Mouse (Mus musculus) yolk sac, embryonic 10.5 days (tissue): ENCODE data around the gene Thoc6.
A peak's percentile ranks its signal among the peaks of the same experiment; 100 is the strongest.

Source experiments
- DNase-seq: peaks from one replicate; pipeline ENCODE4 v3.0.0-alpha.2; 2017; ENCODE audit warnings: low spot score

Thoc6 gene

GRCm38 (mm10) chr17:23677236-23677679 is 3.6 kb upstream of the Thoc6 start, which contains the start of gene Tnfrsf12a:
Gene Tnfrsf12a, minus strand, starts transcription at chr17:23677468.
- DNase-seq, result peak; percentile 89

- peak; percentile 46 for DNase-seq
These were observed 2.9 kb upstream of the Thoc6 start for GRCm38 (mm10) chr17:23676473-23677031.

GRCm38 (mm10) chr17:23675564-23676281 is 2.0 kb upstream of the Thoc6 start:
- DNase-seq, result peak; percentile 54

- no peak for DNase-seq
These were observed 1.4 kb upstream of the Thoc6 start for GRCm38 (mm10) chr17:23675127-23675526.

- DNase-seq, result no peak
These were observed 730 bp upstream of the Thoc6 start for GRCm38 (mm10) chr17:23674271-23674952.

GRCm38 (mm10) chr17:23672761-23673160 is 921 bp downstream of the Thoc6 start:
- no peak for DNase-seq

GRCm38 (mm10) chr17:23671519-23671918 is 2.2 kb downstream of the Thoc6 start:
- no peak for DNase-seq

GRCm38 (mm10) chr17:23670516-23671074 is 3.1 kb downstream of the Thoc6 start:
- no peak for DNase-seq

GRCm38 (mm10) chr17:23665511-23665910 is 8.2 kb downstream of the Thoc6 start:
- no peak for DNase-seq

GRCm38 (mm10) chr17:23664556-23665021 is 9.1 kb downstream of the Thoc6 start:
- DNase-seq, result no peak

GRCm38 (mm10) chr17:23661526-23661925 is 12.2 kb downstream of the Thoc6 start:
- no peak for DNase-seq

- no peak for DNase-seq
These were observed 12.8 kb downstream of the Thoc6 start for GRCm38 (mm10) chr17:23660876-23661200.

GRCm38 (mm10) chr17:23660117-23660875 is 13.4 kb downstream of the Thoc6 start, which contains the start of gene Bicdl2:
Gene Bicdl2, plus strand, starts transcription at chr17:23660506.
- peak; percentile 47 for DNase-seq

GRCm38 (mm10) chr17:23658450-23658849 is 15.2 kb downstream of the Thoc6 start:
- no peak for DNase-seq

GRCm38 (mm10) chr17:23654410-23654809 is 19.3 kb downstream of the Thoc6 start:
- no peak for DNase-seq

- DNase-seq, result no peak
These were observed 19.7 kb downstream of the Thoc6 start for GRCm38 (mm10) chr17:23654001-23654400.

GRCm38 (mm10) chr17:23653324-23653723 is 20.4 kb downstream of the Thoc6 start:
- no peak for DNase-seq

GRCm38 (mm10) chr17:23651363-23651762 is 22.3 kb downstream of the Thoc6 start:
- no peak for DNase-seq

- DNase-seq, result no peak
These were observed 27.8 kb downstream of the Thoc6 start for GRCm38 (mm10) chr17:23645894-23646293.

- DNase-seq, result no peak
These were observed 28.8 kb downstream of the Thoc6 start, which contains the start of gene Mmp25 for GRCm38 (mm10) chr17:23644613-23645495. Gene Mmp25, minus strand, starts transcription at chr17:23645277.

GRCm38 (mm10) chr17:23631241-23631640 is 42.4 kb downstream of the Thoc6 start:
- DNase-seq, result no peak
